ENCODE assay signal across 16 mouse cellular contexts in genomic region chr12:12278464-12278872, GRCm38 (mm10). TPM values are rescaled to one million over a fixed set of nuclear protein-coding genes. Genes with fewer than 3 reads are reported as not detected.
DNase-seq lines count a peak whose midpoint lies in the region; ATAC-seq and TF ChIP-seq lines count a peak whose summit lies in the region.
"Had no signal": no experiment of that assay in that cellular context is flagged by ENCODE, and none has a peak within 500 bp of the region (broad histone marks: within the 10 kb centered on the region; RNA-seq: fewer than 3 reads in every experiment).

No protein-coding gene starts in this region.

- no peak overlapping the region for H3K4me3 ChIP-seq in kidney, embryonic 15.5 days (replicated peaks)
- no peak overlapping the region for H3K4me3 ChIP-seq in stomach, postnatal 0 days (ENCODE audit: low read depth, low read length)
- H3K4me3 ChIP-seq: embryonic facial prominence, embryonic 13.5 days; forebrain, embryonic 10.5 days; liver, embryonic 15.5 days; midbrain, embryonic 12.5 days had no signal

- no peak overlapping the region for H3K9ac ChIP-seq in kidney, embryonic 15.5 days
- no peak overlapping the region for H3K9ac ChIP-seq in stomach, postnatal 0 days (ENCODE audit: low read length)
- H3K9ac ChIP-seq: embryonic facial prominence, embryonic 13.5 days; liver, embryonic 15.5 days; midbrain, embryonic 12.5 days had no signal

- H3K9me3 ChIP-seq in kidney, embryonic 15.5 days (replicated peaks) = no peaks in the 10 kb centered on the region
- no peaks in the 10 kb centered on the region for H3K9me3 ChIP-seq in stomach, postnatal 0 days (ENCODE audit: control insufficient read depth, low read length)
- H3K9me3 ChIP-seq: embryonic facial prominence, embryonic 13.5 days; forebrain, embryonic 10.5 days; liver, embryonic 15.5 days; midbrain, embryonic 12.5 days had no signal

- H3K4me2 ChIP-seq in kidney, embryonic 15.5 days = no peak overlapping the region
- no peak overlapping the region for H3K4me2 ChIP-seq in stomach, postnatal 0 days (replicated peaks; ENCODE audit: low read depth)
- H3K4me2 ChIP-seq: embryonic facial prominence, embryonic 13.5 days; liver, embryonic 15.5 days; midbrain, embryonic 12.5 days had no signal

- no peaks in the 10 kb centered on the region for H3K27me3 ChIP-seq in kidney, embryonic 15.5 days
- no peaks in the 10 kb centered on the region for H3K27me3 ChIP-seq in stomach, postnatal 0 days (ENCODE audit: control insufficient read depth, insufficient read depth, low read length)
- H3K27me3 ChIP-seq: embryonic facial prominence, embryonic 13.5 days; liver, embryonic 15.5 days; midbrain, embryonic 12.5 days had no signal

- no peak for TF ChIP-seq EP300 in stomach, postnatal 0 days (optimal IDR thresholded peaks at IDR 0.05)

- H3K27ac ChIP-seq in kidney, embryonic 15.5 days = no peak overlapping the region
- no peak overlapping the region for H3K27ac ChIP-seq in stomach, postnatal 0 days (replicated peaks)
- H3K27ac ChIP-seq: embryonic facial prominence, embryonic 13.5 days; forebrain, embryonic 10.5 days; liver, embryonic 15.5 days; midbrain, embryonic 12.5 days had no signal

- DNase-seq in adrenal gland, adult 2 months = peak; percentile 57
- no peak for DNase-seq in adrenal gland, postnatal 4 days (ENCODE audit: low spot score in 2 of 2)
- peak; percentile 58 to 63 for DNase-seq in lung, adult 18-20 months
- no peak for DNase-seq in lung, postnatal 14 days
- DNase-seq in stomach, postnatal 0 days (ENCODE audit: low spot score) = no peak
- DNase-seq: cerebellum, postnatal 10 days; heart, postnatal 36 days; left cerebral cortex, postnatal 4 days; thymus, postnatal 36 days had no signal

- no peaks in the 10 kb centered on the region for H3K4me1 ChIP-seq in kidney, embryonic 15.5 days
- no peaks in the 10 kb centered on the region for H3K4me1 ChIP-seq in stomach, postnatal 0 days (replicated peaks; ENCODE audit: control insufficient read depth, insufficient read depth)
- H3K4me1 ChIP-seq: liver, embryonic 15.5 days had no signal

- 66% methylated on average over 7 of the region's 7 CpGs for WGBS in kidney, embryonic 15.5 days
- WGBS in stomach, postnatal 0 days = 55% methylated on average over 7 of the region's 7 CpGs

- H3K36me3 ChIP-seq in kidney, embryonic 15.5 days = no peaks in the 10 kb centered on the region
- H3K36me3 ChIP-seq in stomach, postnatal 0 days (ENCODE audit: control insufficient read depth, insufficient read depth, low read length) = no peaks in the 10 kb centered on the region
- H3K36me3 ChIP-seq: embryonic facial prominence, embryonic 13.5 days; forebrain, embryonic 10.5 days; liver, embryonic 15.5 days; midbrain, embryonic 12.5 days had no signal

- peak; percentile 28 for ATAC-seq in granulocyte monocyte progenitor cell, adult 5-6 weeks (replicated peaks; ENCODE audit: poor library complexity, severe bottlenecking)
- peak; percentile 33 for ATAC-seq in megakaryocyte progenitor cell, adult 5-6 weeks (replicated peaks; ENCODE audit: poor library complexity)
- no peak for ATAC-seq in kidney, embryonic 15.5 days (replicated peaks; ENCODE audit: low FRiP score)
- ATAC-seq in stomach, postnatal 0 days (ENCODE audit: low FRiP score, low TSS enrichment) = no peak

- TF ChIP-seq CTCF in stomach, postnatal 0 days (IDR thresholded peaks at IDR 0.05; ENCODE audit: low read depth) = no peak

RNA-seq across cellular contexts. Expression of gene Fam49a, which starts 16.5 kb away (rescaled TPM):
- 10 to 100 TPM; 19.7 to 20.0 TPM for total RNA-seq in adrenal gland, adult 2 months (2021)
- 5.2 and 7.1 TPM in 2 replicates for polyA plus RNA-seq in adrenal gland, adult 2 months (2012; rRNA removed)
- 10 to 100 TPM; 16.3 to 19.0 TPM for total RNA-seq in adrenal gland, postnatal 4 days (2021)
- 6.4 and 9.3 TPM in 2 replicates for total RNA-seq in granulocyte monocyte progenitor cell, adult 5-6 weeks (2014; fragmentation: Nextera tagmentation)
- 4.4 and 6.7 TPM in 2 replicates for total RNA-seq in granulocyte monocyte progenitor cell, adult 5-6 weeks (2017)
- total RNA-seq in megakaryocyte progenitor cell, adult 5-6 weeks (2015) = 10.7 and 11.8 TPM in 2 replicates
- total RNA-seq in megakaryocyte progenitor cell, adult 5-6 weeks (2017) = 7.2 and 7.5 TPM in 2 replicates
- polyA plus RNA-seq in kidney, embryonic 15.5 days (2015; fragmentation: Nextera tagmentation; extraction: Ambion mirVana) = 6.2 and 6.8 TPM in 2 replicates
- polyA plus RNA-seq in stomach, postnatal 0 days (2015; fragmentation: Nextera tagmentation; extraction: Ambion mirVana) = 4.9 and 5.3 TPM in 2 replicates

Comparison
In these comparisons a context has a peak if more than half of its experiments do, and no peak if none do; other contexts are left out.
1. DNase-seq: peak in adrenal gland, adult 2 months (single experiment) and lung, adult 18-20 months (2 of 2); none in adrenal gland, postnatal 4 days (0 of 2), lung, postnatal 14 days (single experiment) and stomach, postnatal 0 days (single experiment).
2. ATAC-seq: peak in granulocyte monocyte progenitor cell, adult 5-6 weeks (single experiment) and megakaryocyte progenitor cell, adult 5-6 weeks (single experiment); none in kidney, embryonic 15.5 days (single experiment) and stomach, postnatal 0 days (single experiment).